Comparison of ENCODE assay signal across 18 mouse cellular contexts in genomic region chr8:8147527-8147926, GRCm38 (mm10).
DNase-seq lines count a peak whose midpoint lies in the region; ATAC-seq and TF ChIP-seq lines count a peak whose summit lies in the region.
"Had no signal": no experiment of that assay in that cellular context is flagged by ENCODE, and none has a peak within 500 bp of the region (broad histone marks: within the 10 kb centered on the region; RNA-seq: fewer than 3 reads in every experiment).

No protein-coding gene starts in this region.

- 99% methylated on average over 5 of the region's 5 CpGs for WGBS in kidney, adult 2 months
- 98% methylated on average over 5 of the region's 5 CpGs for WGBS in midbrain, postnatal 0 days
- 96% methylated on average over 5 of the region's 5 CpGs for whole genome bisulfite sequencing in midbrain, embryonic 14.5 days
- 95% methylated on average over 5 of the region's 5 CpGs for WGBS in small intestine, adult 2 months

- no peaks in the 10 kb centered on the region for H3K9me3 ChIP-seq in midbrain, postnatal 0 days (ENCODE audit: low read length)
- peaks cover 5% of the 10 kb centered on the region; the same call in 1 of the 2 replicates for H3K9me3 ChIP-seq in midbrain, embryonic 14.5 days (ENCODE audit: control insufficient read depth, low read length)
- H3K9me3 ChIP-seq in MEL (replicated peaks; ENCODE audit: insufficient read depth, low read length), result no peaks in the 10 kb centered on the region
- H3K9me3 ChIP-seq: heart, embryonic 10.5 days; liver, embryonic 12.5 days had no signal

- peak; percentile 7 for TF ChIP-seq RAD21 in MEL (IDR thresholded peaks at IDR 0.05; ENCODE audit: low read depth, low read length)

- no peak for TF ChIP-seq POLR2A in kidney, adult 2 months (IDR thresholded peaks at IDR 0.05; ENCODE audit: low read depth, low read length)
- no peak for TF ChIP-seq POLR2A in MEL (IDR thresholded peaks at IDR 0.05; ENCODE audit: control insufficient read depth in 1 of 2, insufficient read depth in 1 of 2, low read depth in 1 of 2, low read length in 2 of 2, poor library complexity in 1 of 2)
- TF ChIP-seq POLR2A in small intestine, adult 2 months (IDR thresholded peaks at IDR 0.05; ENCODE audit: low read depth, low read length), result no peak

- no peak overlapping the region for H3K27ac ChIP-seq in kidney, adult 2 months (ENCODE audit: insufficient read depth, low read depth, low read length)
- no peak overlapping the region for H3K27ac ChIP-seq in midbrain, postnatal 0 days (ENCODE audit: low read depth, low read length)
- H3K27ac ChIP-seq in midbrain, embryonic 14.5 days (replicated peaks; ENCODE audit: low read depth, low read length), result no peak overlapping the region
- H3K27ac ChIP-seq in MEL (ENCODE audit: control insufficient read depth, low read depth, low read length), result no peak overlapping the region
- no peak overlapping the region for H3K27ac ChIP-seq in small intestine, adult 2 months (ENCODE audit: insufficient read depth, low read depth, low read length)
- H3K27ac ChIP-seq: forebrain, embryonic 15.5 days; heart, embryonic 10.5 days; liver, embryonic 12.5 days; macrophage; midbrain, embryonic 13.5 days had no signal

- no peak for TF ChIP-seq EP300 in MEL (IDR thresholded peaks at IDR 0.05; ENCODE audit: low read depth in 1 of 2, low read length in 2 of 2)

- H3K36me3 ChIP-seq in kidney, adult 2 months (ENCODE audit: control insufficient read depth, insufficient read depth, low read length), result no peaks in the 10 kb centered on the region
- no peaks in the 10 kb centered on the region for H3K36me3 ChIP-seq in midbrain, postnatal 0 days (ENCODE audit: insufficient read depth, low read length)
- H3K36me3 ChIP-seq in midbrain, embryonic 14.5 days (ENCODE audit: control insufficient read depth, insufficient read depth, low read length), result no peaks in the 10 kb centered on the region
- no peaks in the 10 kb centered on the region for H3K36me3 ChIP-seq in MEL (ENCODE audit: control insufficient read depth in 1 of 2, insufficient read depth in 2 of 2, low read length in 2 of 2)
- no peaks in the 10 kb centered on the region for H3K36me3 ChIP-seq in small intestine, adult 2 months (ENCODE audit: control insufficient read depth, insufficient read depth, low read length)
- H3K36me3 ChIP-seq: forebrain, embryonic 15.5 days; heart, embryonic 10.5 days; liver, embryonic 12.5 days had no signal

- H3K9ac ChIP-seq in midbrain, postnatal 0 days (replicated peaks; ENCODE audit: low read length, poor library complexity, severe bottlenecking), result no peak overlapping the region
- H3K9ac ChIP-seq in midbrain, embryonic 14.5 days (replicated peaks; ENCODE audit: low read length), result no peak overlapping the region
- H3K9ac ChIP-seq in MEL (ENCODE audit: control insufficient read depth, low read depth, low read length, poor library complexity, severe bottlenecking), result no peak overlapping the region
- H3K9ac ChIP-seq: forebrain, embryonic 15.5 days; liver, embryonic 12.5 days; midbrain, embryonic 13.5 days had no signal

- ATAC-seq in midbrain, postnatal 0 days (ENCODE audit: low FRiP score), result no peak
- ATAC-seq in midbrain, embryonic 14.5 days (ENCODE audit: low FRiP score, low TSS enrichment), result no peak
- ATAC-seq: forebrain, embryonic 15.5 days; inflammation-experienced regulatory T-cells, adult 6 months; liver, embryonic 12.5 days; midbrain, embryonic 13.5 days had no signal

- no peak overlapping the region for H3K4me3 ChIP-seq in kidney, adult 2 months (ENCODE audit: insufficient read depth, low read depth, low read length)
- H3K4me3 ChIP-seq in midbrain, postnatal 0 days (ENCODE audit: low read depth, low read length), result no peak overlapping the region
- no peak overlapping the region for H3K4me3 ChIP-seq in midbrain, embryonic 14.5 days (replicated peaks; ENCODE audit: low read depth, low read length)
- no peak overlapping the region for H3K4me3 ChIP-seq in MEL (ENCODE audit: control insufficient read depth in 1 of 2, insufficient read depth in 1 of 2, low read depth in 2 of 2, low read length in 2 of 2)
- no peak overlapping the region for H3K4me3 ChIP-seq in small intestine, adult 2 months (ENCODE audit: low read depth, low read length)
- H3K4me3 ChIP-seq: forebrain, embryonic 15.5 days; heart, embryonic 10.5 days; liver, embryonic 12.5 days; midbrain, embryonic 13.5 days had no signal

- no peak overlapping the region for H3K4me2 ChIP-seq in midbrain, postnatal 0 days (ENCODE audit: low read depth, low read length, poor library complexity, severe bottlenecking)
- no peak overlapping the region for H3K4me2 ChIP-seq in midbrain, embryonic 14.5 days (ENCODE audit: low read length)
- H3K4me2 ChIP-seq: forebrain, embryonic 15.5 days; liver, embryonic 12.5 days; midbrain, embryonic 13.5 days had no signal

- H3K27me3 ChIP-seq in kidney, adult 2 months (replicated peaks; ENCODE audit: control insufficient read depth, insufficient read depth, low read length), result no peaks in the 10 kb centered on the region
- H3K27me3 ChIP-seq in midbrain, postnatal 0 days (ENCODE audit: insufficient read depth, low read length), result no peaks in the 10 kb centered on the region
- H3K27me3 ChIP-seq in midbrain, embryonic 14.5 days (ENCODE audit: control insufficient read depth, insufficient read depth, low read length), result no peaks in the 10 kb centered on the region; the same call in 1 of the 2 replicates
- H3K27me3 ChIP-seq in MEL (ENCODE audit: control insufficient read depth in 1 of 2, insufficient read depth in 2 of 2, low read length in 2 of 2), result no peaks in the 10 kb centered on the region
- H3K27me3 ChIP-seq in small intestine, adult 2 months (ENCODE audit: control insufficient read depth, insufficient read depth, low read length), result no peaks in the 10 kb centered on the region
- H3K27me3 ChIP-seq: forebrain, embryonic 15.5 days; liver, embryonic 12.5 days; midbrain, embryonic 13.5 days had no signal

- H3K4me1 ChIP-seq in kidney, adult 2 months (ENCODE audit: control insufficient read depth, insufficient read depth, low read length), result no peaks in the 10 kb centered on the region
- H3K4me1 ChIP-seq in midbrain, postnatal 0 days (ENCODE audit: insufficient read depth, low read length), result no peaks in the 10 kb centered on the region
- H3K4me1 ChIP-seq in midbrain, embryonic 14.5 days (ENCODE audit: control insufficient read depth, insufficient read depth, low read length), result no peaks in the 10 kb centered on the region
- H3K4me1 ChIP-seq in MEL (ENCODE audit: control insufficient read depth in 1 of 2, insufficient read depth in 2 of 2, low read length in 2 of 2), result no peaks in the 10 kb centered on the region
- no peaks in the 10 kb centered on the region for H3K4me1 ChIP-seq in small intestine, adult 2 months (ENCODE audit: control insufficient read depth, insufficient read depth, insufficient read length, low read length)
- H3K4me1 ChIP-seq: forebrain, embryonic 15.5 days; heart, embryonic 10.5 days; liver, embryonic 12.5 days; midbrain, embryonic 13.5 days had no signal

- no peak for DNase-seq in kidney, adult 2 months
- no peak for DNase-seq in kidney, postnatal 14 days
- DNase-seq in midbrain, postnatal 0 days (ENCODE audit: low spot score), result no peak
- no peak for DNase-seq in midbrain, embryonic 14.5 days
- peak; percentile 11 for DNase-seq in MEL (ENCODE audit: low read depth, low spot score)
- no peak for DNase-seq in adrenal gland, adult 8-10 months
- DNase-seq: adrenal gland, postnatal 25 days; cerebellum, postnatal 10 days; gastrocnemius, postnatal 14 days; heart, postnatal 36 days; kidney, postnatal 10 days had no signal

- 0 out of 2 replicates have a peak, but pooled peaks have one; percentile 5 for TF ChIP-seq CTCF in kidney, adult 2 months (conservative IDR thresholded peaks at IDR 0.05; ENCODE audit: insufficient read depth, insufficient read length, low read depth, low read length)
- TF ChIP-seq CTCF in midbrain, postnatal 0 days (IDR thresholded peaks at IDR 0.05), result peak; percentile 41; the same call in 1 of the 2 replicates
- peak; percentile 32 to 38 (median 38); a peak in 4 of 6 replicates for TF ChIP-seq CTCF in MEL (IDR thresholded peaks at IDR 0.05 in 2 of 3, conservative IDR thresholded peaks at IDR 0.05 in 1 of 3; ENCODE audit: control insufficient read depth in 1 of 3, insufficient read depth in 1 of 3, low read depth in 2 of 3, low read length in 3 of 3, poor library complexity in 1 of 3, severe bottlenecking in 1 of 3)
- TF ChIP-seq CTCF in small intestine, adult 2 months (IDR thresholded peaks at IDR 0.05; ENCODE audit: extremely low read depth, insufficient read length, insufficient replicate concordance, low read depth, low read length), result 0 out of 2 replicates have a peak, but pooled peaks have one; percentile 24

- H3K79me2 ChIP-seq in MEL (ENCODE audit: control insufficient read depth, insufficient read depth, low read length, poor library complexity), result no peaks in the 10 kb centered on the region

TF ChIP-seq in MEL, 35 proteins besides CTCF, POLR2A, EP300 and RAD21:
- peak; percentile 34 for TF ChIP-seq SMC3 (IDR thresholded peaks at IDR 0.05; ENCODE audit: low read depth, low read length)
- no peak for TF ChIP-seq ZMIZ1 (IDR thresholded peaks at IDR 0.05; ENCODE audit: low read depth, low read length)
